ENCODE assay signal across 20 mouse cellular contexts in the genomic region with DNA sequence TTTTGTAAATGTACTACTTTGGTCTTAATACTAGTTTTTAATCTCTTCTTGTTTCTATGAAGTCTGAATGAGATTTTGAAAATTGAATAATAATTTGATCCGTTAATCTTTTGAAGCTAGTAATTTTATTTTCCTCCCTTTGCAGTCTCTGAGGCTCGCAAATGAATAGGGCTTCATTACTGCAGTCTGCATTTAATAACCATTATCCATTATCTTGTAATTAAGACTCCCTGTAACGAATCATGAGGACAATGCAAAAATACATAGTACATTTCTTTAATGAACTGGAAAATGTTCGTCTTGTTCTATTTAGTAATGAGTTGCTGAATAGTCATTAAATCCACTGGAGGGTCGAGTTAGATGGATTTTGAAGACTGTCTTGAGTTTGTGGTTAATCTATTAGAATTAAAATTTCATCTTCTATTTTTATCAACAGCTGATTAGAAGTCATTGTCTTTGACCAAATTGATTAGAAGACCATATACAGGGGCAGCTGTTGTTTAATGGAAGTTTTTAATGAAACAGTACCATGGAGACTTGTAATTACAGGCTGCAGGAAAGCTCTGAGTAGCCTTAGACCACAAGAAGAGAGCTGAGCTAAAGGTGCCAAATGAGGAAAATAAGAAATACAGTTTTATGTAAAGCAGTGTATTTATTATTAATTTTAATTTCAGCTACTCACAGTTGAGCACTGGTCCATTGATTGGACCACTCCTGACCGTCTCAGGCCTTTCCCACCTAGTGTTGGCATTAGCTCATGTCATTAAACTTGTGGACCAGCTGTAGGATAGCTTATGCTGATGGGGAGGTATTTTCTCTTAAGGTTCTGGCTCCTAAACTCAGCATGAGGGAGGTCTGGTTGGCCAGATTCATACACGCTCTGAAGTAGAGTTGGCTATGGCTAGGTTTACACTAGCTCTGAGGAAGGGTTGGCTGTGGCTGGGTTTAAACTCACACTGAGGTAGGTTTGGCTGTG.
DNase-seq lines count a peak whose midpoint lies in the region; ATAC-seq lines count a peak whose summit lies in the region.
"Had no signal": no experiment of that assay in that cellular context is flagged by ENCODE, and none has a peak within 500 bp of the region (broad histone marks: within the 10 kb centered on the region; RNA-seq: fewer than 3 reads in every experiment).

No protein-coding gene starts in this region.

- H3K4me2 ChIP-seq in hindbrain, embryonic 12.5 days (replicated peaks) = no peak overlapping the region
- no peak overlapping the region for H3K4me2 ChIP-seq in hindbrain, embryonic 13.5 days
- no peak overlapping the region for H3K4me2 ChIP-seq in limb, embryonic 15.5 days
- no peak overlapping the region for H3K4me2 ChIP-seq in neural tube, embryonic 13.5 days
- H3K4me2 ChIP-seq: liver, embryonic 13.5 days; lung, embryonic 15.5 days had no signal

- no peaks in the 10 kb centered on the region for H3K36me3 ChIP-seq in hindbrain, embryonic 12.5 days
- H3K36me3 ChIP-seq in hindbrain, embryonic 10.5 days = no peaks in the 10 kb centered on the region
- H3K36me3 ChIP-seq in hindbrain, embryonic 13.5 days = no peaks in the 10 kb centered on the region
- H3K36me3 ChIP-seq in limb, embryonic 15.5 days = no peaks in the 10 kb centered on the region
- no peaks in the 10 kb centered on the region for H3K36me3 ChIP-seq in neural tube, embryonic 13.5 days
- H3K36me3 ChIP-seq: lung, embryonic 15.5 days had no signal

- WGBS in hindbrain, embryonic 12.5 days = 72% methylated on average over 7 of the region's 7 CpGs
- 90% methylated on average over 7 of the region's 7 CpGs for WGBS in hindbrain, embryonic 10.5 days
- 51% methylated on average over 7 of the region's 7 CpGs for WGBS in hindbrain, embryonic 13.5 days
- 53% methylated on average over 7 of the region's 7 CpGs for WGBS in limb, embryonic 15.5 days
- 43% methylated on average over 7 of the region's 7 CpGs for WGBS in neural tube, embryonic 13.5 days

- no peak overlapping the region for H3K27ac ChIP-seq in hindbrain, embryonic 12.5 days
- no peak overlapping the region for H3K27ac ChIP-seq in hindbrain, embryonic 10.5 days
- H3K27ac ChIP-seq in hindbrain, embryonic 13.5 days = peak overlapping the region; percentile 48
- H3K27ac ChIP-seq in limb, embryonic 15.5 days = no peak overlapping the region
- H3K27ac ChIP-seq in neural tube, embryonic 13.5 days (replicated peaks) = no peak overlapping the region
- H3K27ac ChIP-seq: heart, adult 2 months; liver, embryonic 13.5 days; lung, embryonic 15.5 days had no signal

- peak; percentile 63 for ATAC-seq in hindbrain, embryonic 12.5 days (ENCODE audit: low FRiP score)
- ATAC-seq in hindbrain, embryonic 13.5 days (ENCODE audit: low FRiP score) = peak; percentile 74
- ATAC-seq in limb, embryonic 15.5 days (ENCODE audit: insufficient number of reproducible peaks, low FRiP score, low TSS enrichment, low read depth) = peak; percentile 44; the same call in 1 of the 2 replicates
- ATAC-seq in neural tube, embryonic 13.5 days (ENCODE audit: low read depth) = peak; percentile 80
- ATAC-seq: activated CD4-positive, CD25-positive, alpha-beta regulatory T cell, adult 4 months; Patski had no signal

- H3K9me3 ChIP-seq in hindbrain, embryonic 12.5 days (replicated peaks) = no peaks in the 10 kb centered on the region
- H3K9me3 ChIP-seq in hindbrain, embryonic 10.5 days = no peaks in the 10 kb centered on the region
- no peaks in the 10 kb centered on the region for H3K9me3 ChIP-seq in hindbrain, embryonic 13.5 days
- no peaks in the 10 kb centered on the region for H3K9me3 ChIP-seq in limb, embryonic 15.5 days
- H3K9me3 ChIP-seq in neural tube, embryonic 13.5 days = no peaks in the 10 kb centered on the region
- H3K9me3 ChIP-seq: liver, embryonic 13.5 days; lung, embryonic 15.5 days had no signal

- peaks cover 3% of the 10 kb centered on the region; the same call in 1 of the 2 replicates for H3K4me1 ChIP-seq in hindbrain, embryonic 12.5 days
- no peaks in the 10 kb centered on the region for H3K4me1 ChIP-seq in hindbrain, embryonic 10.5 days (replicated peaks)
- H3K4me1 ChIP-seq in hindbrain, embryonic 13.5 days (replicated peaks) = peaks cover 16% of the 10 kb centered on the region; the same call in 1 of the 2 replicates
- no peaks in the 10 kb centered on the region for H3K4me1 ChIP-seq in limb, embryonic 15.5 days
- H3K4me1 ChIP-seq in neural tube, embryonic 13.5 days (replicated peaks) = peaks cover 8% of the 10 kb centered on the region
- H3K4me1 ChIP-seq: liver, embryonic 13.5 days; lung, embryonic 15.5 days had no signal

- H3K9ac ChIP-seq in hindbrain, embryonic 12.5 days = no peak overlapping the region
- H3K9ac ChIP-seq in hindbrain, embryonic 13.5 days = no peak overlapping the region
- H3K9ac ChIP-seq in limb, embryonic 15.5 days = no peak overlapping the region
- no peak overlapping the region for H3K9ac ChIP-seq in neural tube, embryonic 13.5 days
- H3K9ac ChIP-seq: liver, embryonic 13.5 days; lung, embryonic 15.5 days had no signal

- no peaks in the 10 kb centered on the region for H3K27me3 ChIP-seq in hindbrain, embryonic 12.5 days
- H3K27me3 ChIP-seq in hindbrain, embryonic 10.5 days (ENCODE audit: insufficient read depth, poor library complexity, severe bottlenecking) = no peaks in the 10 kb centered on the region
- no peaks in the 10 kb centered on the region for H3K27me3 ChIP-seq in hindbrain, embryonic 13.5 days
- H3K27me3 ChIP-seq in limb, embryonic 15.5 days = no peaks in the 10 kb centered on the region
- H3K27me3 ChIP-seq in neural tube, embryonic 13.5 days = no peaks in the 10 kb centered on the region
- H3K27me3 ChIP-seq: liver, embryonic 13.5 days; lung, embryonic 15.5 days; Patski had no signal

- DNase-seq in hindbrain, embryonic 10.5 days (ENCODE audit: low spot score) = no peak
- no peak for DNase-seq in layer of hippocampus, adult 11-12 months (ENCODE audit: low spot score)
- no peak for DNase-seq in right cerebral cortex, postnatal 14 days
- DNase-seq in cerebellum, postnatal 4 days (ENCODE audit: low spot score in 2 of 2) = no peak
- DNase-seq: cerebellum, postnatal 14 days; gastrocnemius, postnatal 10 days; heart, adult 2 months; kidney, adult 18-20 months; kidney, postnatal 14 days; liver, embryonic 13.5 days; right cerebral cortex, postnatal 4 days; thymus, postnatal 4 days had no signal

- H3K4me3 ChIP-seq in hindbrain, embryonic 12.5 days = no peak overlapping the region
- H3K4me3 ChIP-seq in hindbrain, embryonic 10.5 days = no peak overlapping the region
- H3K4me3 ChIP-seq in hindbrain, embryonic 13.5 days = no peak overlapping the region
- no peak overlapping the region for H3K4me3 ChIP-seq in limb, embryonic 15.5 days
- H3K4me3 ChIP-seq in neural tube, embryonic 13.5 days = no peak overlapping the region
- H3K4me3 ChIP-seq: erythroblast, embryonic 14.5 days; heart, adult 2 months; liver, embryonic 13.5 days; lung, embryonic 15.5 days had no signal
